Mouse (Mus musculus): ENCODE data around the gene Itgae. TPM values are rescaled to one million over a fixed set of nuclear protein-coding genes. Genes with fewer than 3 reads are reported as not detected.

Gene Itgae
- polyA plus RNA-seq (2014; fragmentation: Nextera tagmentation; extraction: Ambion mirVana) = 0.16 and 0.26 TPM in 2 replicates

DNA sequence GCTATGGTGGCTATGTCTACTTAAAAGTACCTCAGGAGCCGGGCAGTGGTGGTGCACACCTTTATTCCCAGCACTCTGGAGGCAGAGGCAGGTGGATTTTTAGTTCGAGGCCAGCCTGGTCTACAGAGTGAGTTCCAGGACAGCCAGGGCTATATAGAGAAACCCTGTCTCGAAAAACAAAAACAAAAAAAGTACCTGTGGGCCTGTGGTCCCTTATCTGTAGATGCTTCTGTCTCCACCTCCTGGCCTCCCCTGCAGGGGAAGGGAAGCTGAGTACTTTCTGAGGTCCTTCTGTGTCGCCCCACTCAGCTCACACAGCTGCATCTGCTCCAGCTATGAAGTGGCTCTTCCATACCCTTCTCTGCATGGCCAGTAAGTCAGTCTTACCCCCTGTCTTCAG, at the start of gene Itgae:
Itgae (plus strand) TSS at position 301 of the 400 bp plus-strand sequence.
- no peak for ATAC-seq (ENCODE audit: low read depth)

DNA sequence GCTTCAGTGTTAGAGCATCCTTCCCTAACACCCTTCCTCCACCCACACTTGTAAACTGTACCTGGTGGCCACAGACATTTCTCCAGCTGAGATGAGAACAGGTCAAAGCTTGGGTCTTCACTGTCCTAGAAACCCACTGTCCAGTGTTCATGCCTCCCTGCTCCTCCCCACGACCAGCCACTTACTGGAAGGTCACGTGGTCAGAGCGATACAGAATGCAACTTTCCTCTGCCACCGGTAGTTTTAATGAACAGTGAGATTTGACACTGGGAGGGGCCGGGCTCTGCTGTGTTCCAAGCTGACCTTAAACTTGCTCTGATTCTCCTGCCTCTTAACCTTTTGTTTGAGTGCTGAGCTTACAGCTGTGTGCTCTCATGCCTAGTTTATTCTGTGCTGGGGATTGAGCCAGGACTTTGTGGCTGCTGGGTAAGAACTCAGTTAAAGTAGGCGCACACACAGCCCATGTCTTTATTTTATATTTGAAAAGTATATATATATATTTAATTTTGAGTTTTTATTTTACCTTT, 46.1 kb upstream of the Itgae start:
- Histone ChIP-seq H3K27me3 (ENCODE audit: control insufficient read depth, insufficient read depth, low read length) (no peaks in the 10 kb centered on the region), H3K27ac (ENCODE audit: low read depth, low read length) (no peak overlapping the region), H3K4me1 (ENCODE audit: control insufficient read depth, insufficient read depth, low read length) (peaks cover 8% of the 10 kb centered on the region), H3K4me2 (ENCODE audit: low read depth, low read length) (no peak overlapping the region), H3K9ac (replicated peaks; ENCODE audit: low read depth, low read length) (no peak overlapping the region), H3K9me3 (ENCODE audit: control insufficient read depth, low read length) (no peaks in the 10 kb centered on the region), H3K4me3 (ENCODE audit: low read depth, low read length) (no peak overlapping the region), H3K36me3 (ENCODE audit: control insufficient read depth, insufficient read depth, low read length) (peaks cover 3% of the 10 kb centered on the region)
- no peak for ATAC-seq (ENCODE audit: low read depth)
- 68% methylated on average over 6 of the region's 6 CpGs for WGBS

More for the DNA sequence above, at the start of gene Itgae:
- H3K4me2 ChIP-seq (ENCODE audit: low read depth, low read length) = no peak within 1 kb of the TSS
- H3K9me3 ChIP-seq (ENCODE audit: control insufficient read depth, low read length) = no peaks in the 10 kb centered on the region
- no peaks in the 10 kb centered on the region for H3K4me1 ChIP-seq (ENCODE audit: control insufficient read depth, insufficient read depth, low read length)
- no peaks in the 10 kb centered on the region for H3K36me3 ChIP-seq (ENCODE audit: control insufficient read depth, insufficient read depth, low read length)
- no peak within 1 kb of the TSS for H3K9ac ChIP-seq (replicated peaks; ENCODE audit: low read depth, low read length)
- no peak within 1 kb of the TSS for H3K4me3 ChIP-seq (ENCODE audit: low read depth, low read length)
- 87% methylated on average over 4 of the region's 4 CpGs for WGBS
- H3K27ac ChIP-seq (ENCODE audit: low read depth, low read length) = no peak within 1 kb of the TSS
- H3K27me3 ChIP-seq (ENCODE audit: control insufficient read depth, insufficient read depth, low read length) = no peaks in the 10 kb centered on the region

DNA sequence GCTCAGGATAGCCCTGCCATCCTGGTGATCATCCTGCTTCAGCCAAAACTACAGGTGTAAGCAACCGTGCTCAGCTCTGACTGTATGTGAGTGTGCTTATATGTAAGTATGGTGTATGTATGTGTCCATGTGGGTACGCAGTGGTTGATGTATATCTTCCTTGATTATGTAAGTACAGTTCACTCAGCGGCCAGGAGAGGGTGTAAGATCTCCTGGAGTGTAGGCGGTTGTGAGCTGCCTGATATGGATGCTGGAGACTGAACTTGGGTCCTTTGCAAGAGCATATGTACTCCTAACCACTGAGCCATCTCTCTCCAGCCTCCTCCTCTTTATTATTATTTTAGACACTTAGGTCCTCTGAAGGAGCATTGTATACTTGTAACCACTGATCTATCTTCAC, 45.6 kb upstream of the Itgae start:
- Histone ChIP-seq H3K9me3 (ENCODE audit: control insufficient read depth, low read length) (no peaks in the 10 kb centered on the region), H3K4me1 (ENCODE audit: control insufficient read depth, insufficient read depth, low read length) (peaks cover 8% of the 10 kb centered on the region), H3K27ac (ENCODE audit: low read depth, low read length) (no peak overlapping the region), H3K4me2 (ENCODE audit: low read depth, low read length) (no peak overlapping the region), H3K9ac (replicated peaks; ENCODE audit: low read depth, low read length) (no peak overlapping the region), H3K27me3 (ENCODE audit: control insufficient read depth, insufficient read depth, low read length) (no peaks in the 10 kb centered on the region), H3K36me3 (ENCODE audit: control insufficient read depth, insufficient read depth, low read length) (peaks cover 3% of the 10 kb centered on the region), H3K4me3 (ENCODE audit: low read depth, low read length) (no peak overlapping the region)
- 78% methylated on average over 4 of the region's 4 CpGs for WGBS
- ATAC-seq (ENCODE audit: low read depth) = no peak

DNA sequence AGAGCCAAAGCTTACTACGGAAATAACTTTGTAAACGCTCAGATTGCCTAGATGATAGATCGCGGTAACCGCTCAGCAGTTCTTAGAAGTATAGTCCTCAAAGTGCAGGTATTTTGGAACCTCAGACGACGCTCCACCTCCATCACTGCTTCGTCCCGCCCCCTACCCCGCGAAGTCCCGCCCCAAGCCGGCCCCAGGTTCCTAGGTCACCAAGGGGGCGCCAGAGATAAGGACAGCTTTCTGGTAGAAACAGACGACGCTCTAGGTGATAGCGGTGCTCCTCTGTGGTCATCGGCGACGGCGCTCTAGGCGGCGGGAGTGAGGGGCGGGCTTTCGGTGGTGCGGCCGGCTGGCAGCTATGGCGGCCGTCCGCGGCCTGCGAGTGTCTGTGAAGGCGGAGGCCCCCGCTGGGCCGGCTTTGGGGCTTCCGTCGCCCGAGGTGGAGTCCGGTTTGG, 42.8 kb upstream of the Itgae start, which contains the start of gene Ncbp3:
Ncbp3 (plus strand) TSS at position 242 of the 455 bp plus-strand sequence.
- peak within 1 kb of the TSS; percentile 95 for H3K9ac ChIP-seq (replicated peaks; ENCODE audit: low read depth, low read length)
- ATAC-seq (ENCODE audit: low read depth) = peak; percentile 95
- peak within 1 kb of the TSS; percentile 75 for H3K4me2 ChIP-seq (ENCODE audit: low read depth, low read length)
- 0 out of 2 replicates have a peak, but pooled peaks cover 4% of the 10 kb centered on the region for H3K36me3 ChIP-seq (ENCODE audit: control insufficient read depth, insufficient read depth, low read length)
- H3K27ac ChIP-seq (ENCODE audit: low read depth, low read length) = peak within 1 kb of the TSS; percentile 88
- H3K4me3 ChIP-seq (ENCODE audit: low read depth, low read length) = peak within 1 kb of the TSS; percentile 88
- peaks cover 8% of the 10 kb centered on the region for H3K4me1 ChIP-seq (ENCODE audit: control insufficient read depth, insufficient read depth, low read length)
- WGBS = 1% methylated on average over 39 of the region's 39 CpGs
- no peaks in the 10 kb centered on the region for H3K27me3 ChIP-seq (ENCODE audit: control insufficient read depth, insufficient read depth, low read length)
- H3K9me3 ChIP-seq (ENCODE audit: control insufficient read depth, low read length) = no peaks in the 10 kb centered on the region

DNA sequence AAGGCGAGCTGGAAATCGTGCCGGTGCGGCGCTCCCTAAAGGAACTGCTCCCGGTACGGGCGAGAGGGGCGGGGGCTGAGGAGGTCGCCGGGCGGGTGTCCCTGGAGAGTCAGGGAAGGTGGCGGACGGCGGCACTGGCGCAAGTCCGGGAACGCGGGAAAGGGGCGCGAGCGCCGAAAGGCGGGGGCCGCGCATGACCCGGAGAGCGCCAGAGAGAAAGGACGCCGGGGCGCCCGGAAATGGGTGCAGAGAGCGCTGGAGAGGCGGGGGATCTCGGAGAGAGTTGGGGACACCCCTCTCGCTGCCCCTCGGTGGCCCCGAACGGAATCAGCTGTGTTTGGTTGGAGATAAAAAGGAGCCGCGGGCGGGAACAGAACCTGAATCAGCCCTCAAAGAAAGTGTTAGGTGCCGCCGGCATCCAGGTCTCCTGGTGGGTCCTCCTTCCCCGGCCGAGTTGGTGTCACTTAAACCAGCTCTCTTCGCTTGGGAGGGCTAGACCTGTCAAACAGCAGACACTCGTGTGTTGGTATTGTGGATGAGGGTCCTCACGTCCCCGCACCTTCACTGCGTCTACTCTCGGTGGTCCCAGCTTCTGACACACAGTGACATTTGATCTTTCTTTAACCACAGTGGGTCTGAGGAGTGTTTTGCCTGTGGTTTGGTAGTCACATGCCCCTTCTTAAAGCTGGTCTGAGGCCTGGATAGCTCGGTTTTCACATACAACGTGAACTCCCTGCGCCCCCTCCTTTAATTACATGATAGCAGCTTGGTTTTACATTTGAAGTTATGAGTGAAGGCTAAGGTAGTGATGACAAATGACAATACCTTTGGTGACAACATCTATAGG, 42.1 kb upstream of the Itgae start:
- peak; percentile 72 for ATAC-seq (ENCODE audit: low read depth)
- H3K4me1 ChIP-seq (ENCODE audit: control insufficient read depth, insufficient read depth, low read length) = peaks cover 8% of the 10 kb centered on the region
- H3K4me2 ChIP-seq (ENCODE audit: low read depth, low read length) = peak overlapping the region; percentile 75
- WGBS = 2% methylated on average over 55 of the region's 55 CpGs
- H3K36me3 ChIP-seq (ENCODE audit: control insufficient read depth, insufficient read depth, low read length) = 0 out of 2 replicates have a peak, but pooled peaks cover 4% of the 10 kb centered on the region
- H3K27ac ChIP-seq (ENCODE audit: low read depth, low read length) = peak overlapping the region; percentile 88
- no peaks in the 10 kb centered on the region for H3K9me3 ChIP-seq (ENCODE audit: control insufficient read depth, low read length)
- peak overlapping the region; percentile 95 for H3K9ac ChIP-seq (replicated peaks; ENCODE audit: low read depth, low read length)
- no peaks in the 10 kb centered on the region for H3K27me3 ChIP-seq (ENCODE audit: control insufficient read depth, insufficient read depth, low read length)
- H3K4me3 ChIP-seq (ENCODE audit: low read depth, low read length) = peak overlapping the region; percentile 88

DNA sequence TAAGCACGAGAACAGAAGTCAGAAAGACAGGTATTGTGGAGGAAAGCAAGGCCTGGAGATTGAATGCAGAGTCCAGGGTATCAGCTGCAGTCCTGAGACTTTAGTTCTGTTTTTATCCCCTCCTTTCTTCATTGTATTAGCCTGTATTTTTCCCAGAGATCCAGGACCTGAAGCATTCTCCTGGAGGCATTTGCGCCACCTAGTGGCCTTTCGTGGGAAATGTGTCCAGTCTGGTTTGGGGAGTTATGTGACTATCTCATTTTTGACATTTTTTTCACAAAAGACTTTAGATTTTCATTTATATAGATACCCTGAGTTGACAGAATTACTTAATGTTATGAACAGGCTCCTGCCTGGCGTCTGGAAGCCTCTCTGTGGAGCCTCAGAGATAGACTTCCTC, 41.0 kb upstream of the Itgae start:
- 4% methylated on average over 4 of the region's 4 CpGs for WGBS
- Histone ChIP-seq H3K9ac (replicated peaks; ENCODE audit: low read depth, low read length) (no peak overlapping the region; the same call in 1 of the 2 replicates), H3K27me3 (ENCODE audit: control insufficient read depth, insufficient read depth, low read length) (no peaks in the 10 kb centered on the region)

DNA sequence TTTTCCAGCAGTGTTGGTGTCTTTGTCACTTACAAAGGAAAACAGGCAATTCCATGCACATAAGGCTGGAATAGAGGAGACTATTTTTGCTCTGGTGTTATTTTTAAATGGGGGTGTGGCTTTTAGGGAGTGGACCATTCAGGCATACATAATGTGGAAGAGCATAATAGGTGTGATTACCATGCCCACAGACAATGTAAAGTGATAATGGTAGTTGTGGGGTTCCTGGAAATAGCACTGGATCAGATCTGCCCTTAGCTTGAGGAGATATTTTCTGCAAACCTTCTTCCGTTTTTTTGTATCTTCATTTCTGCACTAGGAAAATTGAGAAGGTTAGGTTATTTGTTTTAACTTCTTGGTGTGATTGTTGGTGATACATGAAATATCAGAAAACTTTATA, 37.6 kb upstream of the Itgae start:
- no peak overlapping the region for H3K9ac ChIP-seq (replicated peaks; ENCODE audit: low read depth, low read length)
- no peak overlapping the region for H3K4me3 ChIP-seq (ENCODE audit: low read depth, low read length)
- H3K36me3 ChIP-seq (ENCODE audit: control insufficient read depth, insufficient read depth, low read length) = peaks cover 22% of the 10 kb centered on the region
- 93% methylated on average over 1 of the region's 1 CpGs for WGBS
- H3K27ac ChIP-seq (ENCODE audit: low read depth, low read length) = no peak overlapping the region
- no peak overlapping the region for H3K4me2 ChIP-seq (ENCODE audit: low read depth, low read length)
- H3K27me3 ChIP-seq (ENCODE audit: control insufficient read depth, insufficient read depth, low read length) = no peaks in the 10 kb centered on the region
- no peaks in the 10 kb centered on the region for H3K9me3 ChIP-seq (ENCODE audit: control insufficient read depth, low read length)
- no peak for ATAC-seq (ENCODE audit: low read depth)
- H3K4me1 ChIP-seq (ENCODE audit: control insufficient read depth, insufficient read depth, low read length) = peaks cover 8% of the 10 kb centered on the region

More for the DNA sequence above, 41.0 kb upstream of the Itgae start:
- peaks cover 7% of the 10 kb centered on the region for H3K36me3 ChIP-seq (ENCODE audit: control insufficient read depth, insufficient read depth, low read length)
- no peak overlapping the region for H3K27ac ChIP-seq (ENCODE audit: low read depth, low read length)
- H3K4me2 ChIP-seq (ENCODE audit: low read depth, low read length) = peak overlapping the region; percentile 75
- H3K9me3 ChIP-seq (ENCODE audit: control insufficient read depth, low read length) = no peaks in the 10 kb centered on the region
- H3K4me1 ChIP-seq (ENCODE audit: control insufficient read depth, insufficient read depth, low read length) = peaks cover 8% of the 10 kb centered on the region
- ATAC-seq (ENCODE audit: low read depth) = no peak
- peak overlapping the region; percentile 88; the same call in 1 of the 2 replicates for H3K4me3 ChIP-seq (ENCODE audit: low read depth, low read length)

DNA sequence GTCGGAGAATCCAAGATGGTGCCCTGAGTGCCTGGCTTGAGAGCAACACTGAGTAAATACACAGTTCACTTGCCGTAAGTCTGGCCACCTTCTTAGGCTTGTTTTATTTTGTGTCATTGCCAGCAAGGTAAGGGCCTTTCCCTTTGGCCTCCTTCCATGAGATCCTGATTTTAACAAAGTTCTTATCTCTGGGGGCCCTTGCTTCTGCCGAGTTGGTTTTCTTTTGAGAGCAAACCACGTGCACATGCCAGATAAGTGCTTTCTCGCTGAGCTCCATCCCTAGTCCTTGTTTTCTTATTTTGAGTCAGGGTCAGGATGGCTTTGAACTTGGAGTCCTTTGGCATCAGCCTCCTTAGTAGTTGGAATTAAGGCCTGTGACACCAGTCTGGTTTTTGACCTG, 32.7 kb upstream of the Itgae start:
- ATAC-seq (ENCODE audit: low read depth) = no peak
- no peaks in the 10 kb centered on the region for H3K27me3 ChIP-seq (ENCODE audit: control insufficient read depth, insufficient read depth, low read length)
- H3K36me3 ChIP-seq (ENCODE audit: control insufficient read depth, insufficient read depth, low read length) = peaks cover 24% of the 10 kb centered on the region
- H3K4me2 ChIP-seq (ENCODE audit: low read depth, low read length) = no peak overlapping the region
- no peak overlapping the region for H3K27ac ChIP-seq (ENCODE audit: low read depth, low read length)
- no peaks in the 10 kb centered on the region for H3K9me3 ChIP-seq (ENCODE audit: control insufficient read depth, low read length)
- 96% methylated on average over 5 of the region's 5 CpGs for WGBS
- H3K4me3 ChIP-seq (ENCODE audit: low read depth, low read length) = no peak overlapping the region
- H3K4me1 ChIP-seq (ENCODE audit: control insufficient read depth, insufficient read depth, low read length) = no peaks in the 10 kb centered on the region
- no peak overlapping the region for H3K9ac ChIP-seq (replicated peaks; ENCODE audit: low read depth, low read length)

DNA sequence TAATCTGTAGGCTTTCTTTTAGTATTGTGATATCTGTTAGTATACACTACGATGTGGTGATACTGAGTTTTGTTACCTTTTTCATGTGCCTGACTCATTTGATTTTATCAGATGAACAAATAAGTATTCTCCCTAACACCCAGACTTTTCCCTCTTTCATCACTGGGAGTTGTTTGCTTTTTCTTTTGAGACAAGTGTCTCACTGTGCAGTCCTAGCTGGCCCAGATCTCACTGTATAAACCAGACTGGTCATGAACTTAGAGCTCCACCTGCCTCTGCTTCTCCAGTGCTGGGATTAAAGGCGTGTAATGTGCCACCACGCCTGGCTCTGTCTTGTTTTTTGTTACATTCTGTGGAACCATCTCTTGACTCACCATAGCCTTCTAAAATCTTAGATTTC, 30.8 kb upstream of the Itgae start:
- H3K27ac ChIP-seq (ENCODE audit: low read depth, low read length) = no peak overlapping the region
- no peaks in the 10 kb centered on the region for H3K9me3 ChIP-seq (ENCODE audit: control insufficient read depth, low read length)
- H3K27me3 ChIP-seq (ENCODE audit: control insufficient read depth, insufficient read depth, low read length) = no peaks in the 10 kb centered on the region
- ATAC-seq (ENCODE audit: low read depth) = no peak
- H3K36me3 ChIP-seq (ENCODE audit: control insufficient read depth, insufficient read depth, low read length) = peaks cover 19% of the 10 kb centered on the region
- no peak overlapping the region for H3K4me2 ChIP-seq (ENCODE audit: low read depth, low read length)
- H3K9ac ChIP-seq (replicated peaks; ENCODE audit: low read depth, low read length) = no peak overlapping the region
- no peaks in the 10 kb centered on the region for H3K4me1 ChIP-seq (ENCODE audit: control insufficient read depth, insufficient read depth, low read length)
- 96% methylated on average over 3 of the region's 3 CpGs for WGBS
- no peak overlapping the region for H3K4me3 ChIP-seq (ENCODE audit: low read depth, low read length)
